Mouse (Mus musculus): ENCODE results near the gene Eif3a. TPM values are rescaled to one million over a fixed set of nuclear protein-coding genes. Genes with fewer than 3 reads are reported as not detected.
A peak's percentile ranks its signal among the peaks of the same experiment; 100 is the strongest.

The Eif3a gene
- polyA plus RNA-seq, 1 experiment from 2014 or later, result 140 TPM

DNA sequence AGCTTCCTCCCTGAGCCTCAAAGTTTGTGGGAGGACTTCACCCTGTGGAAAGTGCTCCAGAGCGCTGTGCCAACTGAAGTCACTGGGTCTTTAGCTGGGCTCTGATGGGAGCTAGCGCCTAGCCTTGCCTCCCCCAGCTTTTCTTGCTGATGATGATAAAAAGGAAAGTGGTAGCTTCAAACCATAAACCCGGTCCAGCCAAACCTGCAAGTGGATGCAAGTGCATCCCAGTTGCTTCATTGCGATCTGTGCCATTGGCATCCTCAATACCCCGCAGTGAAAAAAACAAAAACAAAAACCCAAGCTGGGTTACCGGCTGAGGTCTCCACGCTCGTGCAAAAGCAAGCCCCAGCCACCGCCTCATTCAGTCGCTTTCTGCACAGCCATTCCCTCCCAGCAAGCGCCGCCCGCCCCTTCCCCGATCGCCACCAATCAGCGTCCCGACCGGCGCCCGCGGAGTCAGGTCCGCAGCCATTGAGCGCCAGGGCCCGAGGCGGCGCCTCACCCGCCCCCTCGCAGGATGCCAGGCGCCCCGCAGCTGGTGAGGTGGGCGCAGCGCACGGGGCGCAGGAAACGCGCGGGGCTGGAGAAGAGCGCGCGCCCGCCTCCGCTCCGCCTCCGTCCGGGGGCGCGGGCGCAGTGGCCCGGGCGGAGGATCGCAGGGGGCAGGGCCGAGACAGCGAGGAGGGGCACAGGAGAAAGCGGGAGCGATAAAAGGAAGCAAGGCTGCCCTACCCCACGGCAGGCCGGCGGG is 34.8 kb downstream of the Eif3a start, which contains the start of gene Nanos1:
Nanos1 (plus strand) TSS at position 550 of the 754 bp plus-strand sequence.
- peak within 1 kb of the TSS; percentile 76 for H3K4me3 ChIP-seq (replicated peaks; ENCODE audit: low read depth, low read length)
- ATAC-seq (ENCODE audit: low FRiP score, low TSS enrichment) (peak; percentile 96), DNase-seq (peak; percentile 96)
- H3K36me3 ChIP-seq (ENCODE audit: control insufficient read depth, insufficient read depth, low read length), result peaks cover 13% of the 10 kb centered on the region
- peaks cover 10% of the 10 kb centered on the region; the same call in 1 of the 2 replicates for H3K27me3 ChIP-seq (ENCODE audit: control insufficient read depth, insufficient read depth, low read length)
- H3K27ac ChIP-seq (replicated peaks; ENCODE audit: low read depth, low read length), result peak within 1 kb of the TSS; percentile 93
- H3K9ac ChIP-seq (replicated peaks; ENCODE audit: low read length), result peak within 1 kb of the TSS; percentile 75
- H3K4me2 ChIP-seq (ENCODE audit: low read length), result peak within 1 kb of the TSS; percentile 88
- no peaks in the 10 kb centered on the region for H3K9me3 ChIP-seq (ENCODE audit: control insufficient read depth, low read length)
- peaks cover 18% of the 10 kb centered on the region for H3K4me1 ChIP-seq (ENCODE audit: control insufficient read depth, insufficient read depth, low read length)
- under 1% methylated on average over 58 of the region's 58 CpGs for WGBS

DNA sequence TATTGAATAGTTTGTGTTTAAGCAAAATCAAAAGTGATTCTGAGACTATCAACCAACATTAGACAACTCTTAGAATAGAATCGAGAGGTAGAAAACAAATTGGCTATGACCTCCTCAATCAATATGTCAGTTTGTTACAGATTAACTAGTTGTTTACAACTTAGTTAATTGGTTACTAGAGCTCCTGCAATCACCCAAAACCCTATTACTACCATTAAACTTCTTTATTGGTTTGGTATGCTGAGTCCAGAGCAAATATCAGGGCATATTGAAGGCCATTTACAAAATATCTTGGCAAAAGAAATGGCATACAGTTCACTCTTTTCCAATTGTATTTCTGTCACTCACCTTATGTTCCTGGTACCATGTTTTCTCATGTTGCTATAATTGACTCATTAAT is 42.7 kb downstream of the Eif3a start:
- 98% methylated on average over 1 of the region's 1 CpGs for WGBS
- no peak overlapping the region for H3K27ac ChIP-seq (replicated peaks; ENCODE audit: low read depth, low read length)
- no peak for ATAC-seq (ENCODE audit: low FRiP score, low TSS enrichment)
- no peaks in the 10 kb centered on the region for H3K9me3 ChIP-seq (ENCODE audit: control insufficient read depth, low read length)
- H3K36me3 ChIP-seq (ENCODE audit: control insufficient read depth, insufficient read depth, low read length), result no peaks in the 10 kb centered on the region
- H3K9ac ChIP-seq (replicated peaks; ENCODE audit: low read length), result no peak overlapping the region
- no peak for DNase-seq
- no peaks in the 10 kb centered on the region for H3K27me3 ChIP-seq (ENCODE audit: control insufficient read depth, insufficient read depth, low read length)
- no peaks in the 10 kb centered on the region for H3K4me1 ChIP-seq (ENCODE audit: control insufficient read depth, insufficient read depth, low read length)
- no peak overlapping the region for H3K4me3 ChIP-seq (replicated peaks; ENCODE audit: low read depth, low read length)
- no peak overlapping the region for H3K4me2 ChIP-seq (ENCODE audit: low read length)

DNA sequence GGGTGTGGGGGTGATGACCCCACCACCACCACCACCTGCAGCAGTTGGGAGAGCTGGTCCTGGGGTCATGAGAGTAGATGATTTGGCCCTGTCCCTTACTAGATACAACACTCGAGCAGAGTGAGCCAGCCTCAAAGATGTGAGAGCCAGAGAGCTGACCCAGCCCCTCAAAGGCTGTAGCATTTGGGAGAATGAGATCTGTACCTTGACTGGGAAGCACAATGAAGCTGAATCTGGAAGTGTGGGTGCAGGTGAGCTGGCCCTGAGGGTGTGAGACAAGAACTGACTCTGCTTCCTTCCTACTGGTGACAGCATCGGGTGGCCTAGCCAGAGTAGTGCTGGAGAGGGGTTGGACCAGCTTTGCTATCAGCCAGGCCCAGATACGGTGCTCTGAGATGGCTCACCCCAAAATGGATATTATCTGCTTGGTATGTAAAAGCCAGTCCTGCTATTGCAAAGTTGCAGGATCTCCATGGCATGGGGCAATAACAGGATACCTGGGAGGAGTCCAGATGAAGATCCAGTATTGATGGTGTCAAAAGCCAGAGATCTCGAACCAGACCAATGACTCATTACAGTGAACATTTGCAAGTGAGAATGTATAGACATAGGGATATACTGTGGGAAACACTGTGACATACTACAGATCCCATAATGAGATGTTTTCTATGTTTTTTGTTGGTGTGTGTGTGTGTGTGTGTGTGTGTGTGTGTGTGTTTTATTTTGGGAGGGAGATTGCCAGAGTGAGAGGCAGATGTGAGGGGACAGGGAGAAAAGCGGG is 46.5 kb downstream of the Eif3a start:
- Histone ChIP-seq H3K27ac (replicated peaks; ENCODE audit: low read depth, low read length) (no peak overlapping the region), H3K27me3 (ENCODE audit: control insufficient read depth, insufficient read depth, low read length) (no peaks in the 10 kb centered on the region), H3K4me2 (ENCODE audit: low read length) (no peak overlapping the region), H3K4me1 (ENCODE audit: control insufficient read depth, insufficient read depth, low read length) (no peaks in the 10 kb centered on the region), H3K9me3 (ENCODE audit: control insufficient read depth, low read length) (no peaks in the 10 kb centered on the region), H3K36me3 (ENCODE audit: control insufficient read depth, insufficient read depth, low read length) (no peaks in the 10 kb centered on the region), H3K4me3 (replicated peaks; ENCODE audit: low read depth, low read length) (no peak overlapping the region), H3K9ac (replicated peaks; ENCODE audit: low read length) (no peak overlapping the region)
- WGBS, result 71% methylated on average over 5 of the region's 5 CpGs
- ATAC-seq (ENCODE audit: low FRiP score, low TSS enrichment) (no peak), DNase-seq (no peak)

DNA sequence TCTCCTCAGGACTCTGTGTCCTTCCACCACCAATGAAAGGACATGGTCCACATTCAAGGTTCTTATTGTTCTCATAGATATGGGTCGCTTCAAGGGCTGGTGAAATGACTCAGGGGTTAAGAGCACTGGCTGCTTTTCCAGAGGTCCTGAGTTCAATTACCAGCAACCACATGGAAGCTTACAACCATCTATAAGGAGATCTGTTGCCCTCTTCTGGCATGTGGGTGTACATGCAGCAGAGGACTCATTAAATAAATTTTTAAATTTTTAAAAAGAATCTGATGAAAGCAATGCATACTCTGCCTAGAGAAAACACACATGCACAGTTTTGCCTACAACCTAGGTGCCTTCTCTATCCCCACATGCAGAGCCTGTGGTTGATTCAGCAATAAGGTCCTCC is 49.9 kb downstream of the Eif3a start:
- Histone ChIP-seq H3K4me3 (replicated peaks; ENCODE audit: low read depth, low read length) (no peak overlapping the region), H3K4me1 (ENCODE audit: control insufficient read depth, insufficient read depth, low read length) (no peaks in the 10 kb centered on the region), H3K27ac (replicated peaks; ENCODE audit: low read depth, low read length) (no peak overlapping the region), H3K9me3 (ENCODE audit: control insufficient read depth, low read length) (no peaks in the 10 kb centered on the region), H3K9ac (replicated peaks; ENCODE audit: low read length) (no peak overlapping the region), H3K4me2 (ENCODE audit: low read length) (no peak overlapping the region), H3K27me3 (ENCODE audit: control insufficient read depth, insufficient read depth, low read length) (no peaks in the 10 kb centered on the region), H3K36me3 (ENCODE audit: control insufficient read depth, insufficient read depth, low read length) (no peaks in the 10 kb centered on the region)
- DNase-seq (no peak), ATAC-seq (ENCODE audit: low FRiP score, low TSS enrichment) (no peak)
- 51% methylated on average over 1 of the region's 1 CpGs for WGBS

DNA sequence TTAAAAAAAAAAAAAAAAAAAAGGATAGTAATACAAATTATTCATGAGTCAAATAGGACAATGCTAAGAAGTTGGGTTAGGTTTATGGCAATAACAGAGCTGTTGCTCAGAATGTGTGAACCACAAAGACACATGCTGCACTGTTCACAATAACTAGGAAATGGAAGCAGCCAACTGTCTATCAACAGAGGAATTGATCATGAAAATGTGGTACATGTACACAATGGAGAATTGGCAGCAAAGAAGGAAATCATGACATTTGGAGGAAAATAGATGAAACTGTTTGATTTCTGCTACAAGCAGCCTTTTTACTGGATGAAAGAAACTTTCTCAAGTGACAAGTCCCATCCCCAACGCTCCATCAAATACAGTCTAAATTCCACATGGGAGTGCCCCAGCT is 58.5 kb downstream of the Eif3a start:
- H3K27me3 ChIP-seq (ENCODE audit: control insufficient read depth, insufficient read depth, low read length), result no peaks in the 10 kb centered on the region
- no peaks in the 10 kb centered on the region for H3K4me1 ChIP-seq (ENCODE audit: control insufficient read depth, insufficient read depth, low read length)
- no peak overlapping the region for H3K4me2 ChIP-seq (ENCODE audit: low read length)
- no peak overlapping the region for H3K9ac ChIP-seq (replicated peaks; ENCODE audit: low read length)
- WGBS, result 63% methylated on average over 1 of the region's 1 CpGs
- no peaks in the 10 kb centered on the region for H3K36me3 ChIP-seq (ENCODE audit: control insufficient read depth, insufficient read depth, low read length)
- H3K27ac ChIP-seq (replicated peaks; ENCODE audit: low read depth, low read length), result no peak overlapping the region
- ATAC-seq (ENCODE audit: low FRiP score, low TSS enrichment) (no peak), DNase-seq (no peak)
- no peak overlapping the region for H3K4me3 ChIP-seq (replicated peaks; ENCODE audit: low read depth, low read length)
- no peaks in the 10 kb centered on the region for H3K9me3 ChIP-seq (ENCODE audit: control insufficient read depth, low read length)

DNA sequence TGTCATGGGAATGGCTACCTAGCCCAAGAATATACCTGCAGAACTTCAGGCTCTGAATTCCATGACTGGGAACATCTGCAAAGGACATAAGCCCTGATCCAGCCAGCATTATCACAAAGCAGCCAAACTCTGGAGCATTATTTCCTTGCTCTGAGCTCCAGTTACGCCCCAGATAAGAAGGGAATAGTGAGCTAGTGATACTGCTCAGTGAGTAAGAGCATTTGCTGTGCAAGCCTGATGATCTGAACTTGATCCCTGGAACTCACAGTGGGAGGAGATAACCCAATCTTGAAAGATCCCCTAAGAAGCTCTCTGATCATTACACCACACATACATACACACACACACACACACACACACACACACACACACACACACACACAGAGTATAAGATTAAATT is 59.2 kb downstream of the Eif3a start:
- DNase-seq (no peak), ATAC-seq (ENCODE audit: low FRiP score, low TSS enrichment) (no peak)
- Histone ChIP-seq H3K9me3 (ENCODE audit: control insufficient read depth, low read length) (no peaks in the 10 kb centered on the region), H3K27ac (replicated peaks; ENCODE audit: low read depth, low read length) (no peak overlapping the region), H3K36me3 (ENCODE audit: control insufficient read depth, insufficient read depth, low read length) (no peaks in the 10 kb centered on the region), H3K9ac (replicated peaks; ENCODE audit: low read length) (no peak overlapping the region), H3K27me3 (ENCODE audit: control insufficient read depth, insufficient read depth, low read length) (no peaks in the 10 kb centered on the region), H3K4me3 (replicated peaks; ENCODE audit: low read depth, low read length) (no peak overlapping the region), H3K4me1 (ENCODE audit: control insufficient read depth, insufficient read depth, low read length) (no peaks in the 10 kb centered on the region), H3K4me2 (ENCODE audit: low read length) (no peak overlapping the region)
- 88% methylated on average over 1 of the region's 1 CpGs for WGBS

DNA sequence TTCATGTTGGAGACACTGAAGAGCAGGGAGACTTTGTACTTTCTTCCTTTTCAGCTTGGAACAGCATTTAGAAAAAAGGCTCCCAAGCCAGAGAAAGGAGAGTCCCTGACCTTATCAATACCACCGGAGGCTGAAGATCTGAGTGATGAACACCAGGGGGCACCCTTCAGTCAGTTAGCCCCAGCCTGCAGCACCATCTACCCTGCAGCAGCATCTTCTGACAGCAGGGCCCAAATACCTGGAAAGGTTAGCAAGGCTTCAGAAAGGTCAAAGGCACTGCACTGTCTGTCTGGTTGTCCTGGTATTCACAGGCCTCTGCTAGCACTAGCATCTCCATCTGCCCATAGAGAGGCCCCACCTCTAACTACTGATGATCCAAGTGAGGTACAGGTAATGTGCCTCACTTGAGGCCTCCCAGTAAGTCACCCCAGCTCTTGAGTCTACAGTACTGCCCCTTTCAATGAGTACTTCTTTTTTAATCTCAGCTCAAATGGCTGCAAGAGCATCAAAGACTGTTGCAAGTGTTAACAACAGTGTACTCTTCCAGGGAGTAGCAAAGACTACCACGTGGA is 60.1 kb downstream of the Eif3a start:
- WGBS, result 55% methylated on average over 2 of the region's 2 CpGs
- Histone ChIP-seq H3K9me3 (ENCODE audit: control insufficient read depth, low read length) (no peaks in the 10 kb centered on the region), H3K4me3 (replicated peaks; ENCODE audit: low read depth, low read length) (no peak overlapping the region), H3K36me3 (ENCODE audit: control insufficient read depth, insufficient read depth, low read length) (no peaks in the 10 kb centered on the region), H3K27me3 (ENCODE audit: control insufficient read depth, insufficient read depth, low read length) (no peaks in the 10 kb centered on the region), H3K9ac (replicated peaks; ENCODE audit: low read length) (no peak overlapping the region), H3K4me2 (ENCODE audit: low read length) (no peak overlapping the region), H3K27ac (replicated peaks; ENCODE audit: low read depth, low read length) (no peak overlapping the region), H3K4me1 (ENCODE audit: control insufficient read depth, insufficient read depth, low read length) (no peaks in the 10 kb centered on the region)
- ATAC-seq (ENCODE audit: low FRiP score, low TSS enrichment), result no peak
- DNase-seq, result peak; percentile 69

DNA sequence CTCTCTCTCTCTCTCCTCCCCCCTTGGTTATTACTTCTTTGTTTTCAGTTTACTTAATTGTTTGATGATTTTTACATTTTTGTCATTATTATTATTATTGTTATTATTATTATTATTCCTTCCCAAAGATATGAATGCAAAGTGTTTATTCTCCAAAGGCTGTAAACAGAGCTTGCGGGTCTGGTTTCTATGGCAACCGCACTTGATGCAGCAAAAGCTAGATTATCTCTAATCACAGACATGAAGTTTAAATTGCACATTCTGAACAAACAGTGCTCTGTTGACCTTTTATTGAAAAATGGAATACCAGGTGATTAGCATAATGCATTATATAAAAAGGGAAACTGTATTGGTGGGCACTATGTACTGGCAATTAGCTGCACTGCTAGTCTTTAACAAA is 74.1 kb downstream of the Eif3a start:
- H3K36me3 ChIP-seq (ENCODE audit: control insufficient read depth, insufficient read depth, low read length), result no peaks in the 10 kb centered on the region
- 78% methylated on average over 2 of the region's 2 CpGs for WGBS
- no peak overlapping the region for H3K4me3 ChIP-seq (replicated peaks; ENCODE audit: low read depth, low read length)
- DNase-seq (peak; percentile 68), ATAC-seq (ENCODE audit: low FRiP score, low TSS enrichment) (no peak)
- H3K9me3 ChIP-seq (ENCODE audit: control insufficient read depth, low read length), result no peaks in the 10 kb centered on the region
- H3K27ac ChIP-seq (replicated peaks; ENCODE audit: low read depth, low read length), result no peak overlapping the region
- no peak overlapping the region for H3K9ac ChIP-seq (replicated peaks; ENCODE audit: low read length)
- peaks cover 3% of the 10 kb centered on the region; the same call in 1 of the 2 replicates for H3K4me1 ChIP-seq (ENCODE audit: control insufficient read depth, insufficient read depth, low read length)
- no peaks in the 10 kb centered on the region for H3K27me3 ChIP-seq (ENCODE audit: control insufficient read depth, insufficient read depth, low read length)
- H3K4me2 ChIP-seq (ENCODE audit: low read length), result no peak overlapping the region
